Mouse (Mus musculus) lung, embryonic 16.5 days (tissue): ENCODE measurements around the gene Ccdc92b. TPM values are rescaled to one million over a fixed set of nuclear protein-coding genes. Genes with fewer than 3 reads are reported as not detected.

Source experiments
- ATAC-seq: fragments of 200-750 bp; cut with Nextera tagmentation; 2 replicates; pipeline ENCODE4 v1.8.0; 2017; ENCODE audit warnings: low read depth, mild to moderate bottlenecking, moderate library complexity
- H3K27ac ChIP-seq: fragments of 300-500 bp; sonication (generic); 2 replicates; pipeline ENCODE4 v1.5.1; 2014; ENCODE audit warnings: mild to moderate bottlenecking, control low read depth, low read length
- H3K27me3 ChIP-seq: fragments of 300-500 bp; sonication (generic); 2 replicates; pipeline ENCODE4 v1.6.1; 2014; ENCODE audit warnings: low read depth, low read length, mixed read lengths; ENCODE audit not compliant: control insufficient read depth, insufficient read depth
- H3K36me3 ChIP-seq: fragments of 300-500 bp; sonication (generic); 2 replicates; pipeline ENCODE4 v1.6.1; 2014; ENCODE audit warnings: low read length; ENCODE audit not compliant: control insufficient read depth, insufficient read depth
- H3K4me1 ChIP-seq: fragments of 300-500 bp; sonication (generic); replicated peaks from 2 replicates; pipeline ENCODE4 v1.6.1; 2014; ENCODE audit warnings: low read length, mixed read lengths; ENCODE audit not compliant: control insufficient read depth, insufficient read depth
- H3K4me2 ChIP-seq: fragments of 300-500 bp; sonication (generic); 2 replicates; pipeline ENCODE4 v1.6.1; 2014; ENCODE audit warnings: low read depth, low read length, control low read depth
- H3K4me3 ChIP-seq: fragments of 300-500 bp; sonication (generic); 2 replicates; pipeline ENCODE4 v1.5.1; 2014; ENCODE audit warnings: mild to moderate bottlenecking, low read length, control low read depth
- H3K9ac ChIP-seq: fragments of 300-500 bp; sonication (generic); 2 replicates; pipeline ENCODE4 v1.6.1; 2014; ENCODE audit warnings: low read length, control low read depth
- H3K9me3 ChIP-seq: fragments of 300-500 bp; sonication (generic); 2 replicates; pipeline ENCODE4 v1.6.1; 2016; ENCODE audit warnings: low read length; ENCODE audit not compliant: control insufficient read depth
- whole genome bisulfite sequencing: fragments of 180-500 bp; shearing (Covaris S2); extraction: QIAGEN DNeasy Blood & Tissue Kit; methylation state at CpG from one replicate; pipeline ENCODE4 v1.1.7; 2014; 5-methylcytosine and 5-hydroxymethylcytosine counted together
- polyA plus RNA-seq: library from polyadenylated mRNA; unstranded; fragments of >200 nt; fragmentation: Nextera tagmentation; extraction: Ambion mirVana; gene quantifications from 2 replicates; pipeline ENCODE4 v1.2.1, GENCODE M21; 2015

Gene Ccdc92b
- polyA plus RNA-seq, 1 experiment from 2014 or later = 0.33 TPM

GRCm38 (mm10) chr11:74627481-74627880, 8.1 kb downstream of the Ccdc92b start:
- WGBS = 68% methylated on average over 3 of the region's 3 CpGs
- H3K27me3 ChIP-seq = no peaks in the 10 kb centered on the region; the same call in 1 of the 2 replicates
- H3K4me3 ChIP-seq = no peak overlapping the region
- no peak overlapping the region for H3K4me2 ChIP-seq
- no peak overlapping the region for H3K9ac ChIP-seq
- H3K9me3 ChIP-seq = no peaks in the 10 kb centered on the region
- H3K36me3 ChIP-seq = no peaks in the 10 kb centered on the region
- ATAC-seq = no peak
- no peaks in the 10 kb centered on the region for H3K4me1 ChIP-seq
- H3K27ac ChIP-seq = no peak overlapping the region

DNA sequence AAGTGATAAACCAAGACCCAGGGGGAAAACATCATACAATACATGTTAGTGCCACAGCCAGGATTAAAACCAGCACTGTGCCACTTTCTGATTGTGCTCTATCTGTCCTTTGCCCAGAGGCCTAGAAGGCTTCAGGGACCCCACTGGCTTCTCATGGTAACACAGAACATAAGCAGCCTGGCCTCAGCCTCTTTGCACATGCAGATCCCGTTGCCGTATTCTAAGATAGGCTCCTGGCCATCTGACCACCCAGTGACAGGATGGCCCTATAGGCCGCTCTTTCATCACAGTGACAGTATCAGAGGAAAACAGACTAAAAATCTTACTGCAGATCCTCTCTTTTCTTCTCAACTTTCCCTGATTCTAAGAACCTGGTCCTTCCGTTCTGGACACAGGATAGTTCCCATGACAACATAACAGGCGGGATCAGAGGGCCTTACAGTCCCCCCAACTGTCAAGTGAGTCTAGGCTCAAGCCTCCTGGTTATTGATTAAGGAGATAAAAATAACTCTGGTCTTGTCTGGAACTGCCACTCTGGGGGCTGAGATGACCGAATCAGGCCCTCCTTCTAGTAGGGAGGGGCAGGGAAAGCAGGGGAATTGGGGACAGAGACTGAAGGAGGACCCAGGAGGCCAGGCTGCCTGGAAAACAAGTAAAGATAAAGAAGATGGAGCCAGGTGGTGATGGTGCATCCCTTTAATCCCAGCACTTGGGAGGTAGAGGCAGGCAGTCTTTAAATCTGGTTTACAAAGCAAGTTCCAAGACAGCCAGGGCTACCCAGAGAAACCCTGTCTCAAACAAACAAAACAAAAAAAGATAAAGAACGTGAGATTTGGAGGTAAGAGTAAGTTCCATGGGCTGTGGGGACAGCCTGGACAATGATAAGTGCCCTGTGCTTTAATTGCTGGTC, 12.7 kb downstream of the Ccdc92b start:
- H3K4me3 ChIP-seq = no peak overlapping the region
- no peaks in the 10 kb centered on the region for H3K36me3 ChIP-seq
- ATAC-seq = no peak
- no peak overlapping the region for H3K4me2 ChIP-seq
- no peaks in the 10 kb centered on the region for H3K9me3 ChIP-seq
- no peaks in the 10 kb centered on the region; the same call in 1 of the 2 replicates for H3K4me1 ChIP-seq
- no peak overlapping the region for H3K9ac ChIP-seq
- H3K27ac ChIP-seq = no peak overlapping the region
- no peaks in the 10 kb centered on the region; the same call in 1 of the 2 replicates for H3K27me3 ChIP-seq
- 51% methylated on average over 7 of the region's 7 CpGs for WGBS

- Histone ChIP-seq H3K4me1 (peaks cover 16% of the 10 kb centered on the region), H3K36me3 (no peaks in the 10 kb centered on the region), H3K9me3 (no peaks in the 10 kb centered on the region), H3K27ac (no peak overlapping the region), H3K4me2 (no peak overlapping the region), H3K9ac (no peak overlapping the region), H3K27me3 (no peaks in the 10 kb centered on the region; the same call in 1 of the 2 replicates), H3K4me3 (no peak overlapping the region)
- ATAC-seq = no peak
- 62% methylated on average over 5 of the region's 5 CpGs for WGBS
Observed at GRCm38 (mm10) chr11:74634490-74635275, 15.3 kb downstream of the Ccdc92b start.

DNA sequence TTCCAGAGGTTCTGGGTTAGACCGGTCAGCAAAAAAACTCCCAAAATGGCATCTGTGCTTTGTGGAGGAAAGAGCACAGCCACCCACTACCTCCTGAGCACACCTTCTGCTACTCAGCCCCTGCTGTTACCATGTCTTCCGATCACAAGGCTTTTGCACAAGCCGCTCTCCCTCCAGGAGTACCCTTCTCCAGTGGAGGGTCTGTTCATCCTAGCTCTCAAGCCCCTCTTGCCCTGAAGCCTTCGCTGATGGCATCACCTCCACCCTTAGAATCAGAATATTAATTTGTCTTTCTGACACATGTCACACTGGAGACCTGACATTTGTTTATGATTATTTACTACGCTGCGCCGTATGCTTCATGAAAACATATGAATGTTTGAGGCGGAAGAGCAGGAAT, 18.1 kb downstream of the Ccdc92b start:
- H3K4me2 ChIP-seq = peak overlapping the region; percentile 82
- peak overlapping the region; percentile 84 for H3K9ac ChIP-seq
- 14% methylated on average over 8 of the region's 8 CpGs for WGBS
- ATAC-seq = no peak
- H3K27me3 ChIP-seq = no peaks in the 10 kb centered on the region
- peak overlapping the region; percentile 95 for H3K27ac ChIP-seq
- peak overlapping the region; percentile 79 for H3K4me3 ChIP-seq
- peaks cover 21% of the 10 kb centered on the region for H3K4me1 ChIP-seq
- H3K36me3 ChIP-seq = no peaks in the 10 kb centered on the region
- H3K9me3 ChIP-seq = no peaks in the 10 kb centered on the region

GRCm38 (mm10) chr11:74637971-74638790, 18.8 kb downstream of the Ccdc92b start:
- under 1% methylated on average over 76 of the region's 86 CpGs for WGBS
- peak; percentile 97 for ATAC-seq

DNA sequence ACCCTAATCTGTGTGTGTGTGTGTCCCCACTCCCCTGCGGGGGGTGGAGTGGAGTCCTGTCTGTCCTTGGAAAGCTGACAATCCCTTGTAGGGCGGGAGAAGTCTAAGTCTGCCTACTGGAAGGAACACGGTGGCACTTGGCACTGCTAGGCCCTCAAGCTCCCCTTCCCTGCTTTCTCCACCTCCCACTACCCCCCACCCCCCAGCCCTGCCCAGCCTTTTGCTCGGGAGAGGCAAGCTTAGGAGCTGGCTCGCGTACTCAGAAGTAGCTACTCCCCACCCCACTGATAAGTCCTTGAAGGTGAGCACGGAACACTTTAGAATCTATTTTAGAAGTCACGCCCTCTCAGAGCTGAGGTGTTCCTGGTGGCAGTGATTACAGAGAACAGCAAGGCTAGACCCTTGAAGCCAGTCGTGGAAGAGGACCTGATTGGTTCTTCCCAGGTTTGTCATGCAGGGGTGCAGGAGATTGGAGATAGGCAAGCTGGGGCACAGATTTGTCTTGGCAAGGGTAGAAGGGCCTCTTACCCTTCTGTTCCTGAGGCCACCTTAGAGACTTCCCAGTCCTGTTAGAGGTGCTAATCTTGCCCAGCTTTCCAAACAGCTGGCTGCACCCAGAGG, 19.5 kb downstream of the Ccdc92b start:
- Histone ChIP-seq H3K9ac (peak overlapping the region; percentile 84), H3K4me1 (peaks cover 21% of the 10 kb centered on the region), H3K27me3 (no peaks in the 10 kb centered on the region), H3K9me3 (no peaks in the 10 kb centered on the region), H3K36me3 (no peaks in the 10 kb centered on the region), H3K4me2 (peak overlapping the region; percentile 82), H3K4me3 (peak overlapping the region; percentile 79), H3K27ac (peak overlapping the region; percentile 95)
- WGBS = 5% methylated on average over 9 of the region's 9 CpGs
- ATAC-seq = peak; percentile 74

More at GRCm38 (mm10) chr11:74637971-74638790, 18.8 kb downstream of the Ccdc92b start:
- no peaks in the 10 kb centered on the region for H3K9me3 ChIP-seq
- peak overlapping the region; percentile 79 for H3K4me3 ChIP-seq
- peak overlapping the region; percentile 82 for H3K4me2 ChIP-seq
- no peaks in the 10 kb centered on the region for H3K27me3 ChIP-seq
- H3K9ac ChIP-seq = peak overlapping the region; percentile 84
- H3K36me3 ChIP-seq = no peaks in the 10 kb centered on the region
- peaks cover 21% of the 10 kb centered on the region for H3K4me1 ChIP-seq
- peak overlapping the region; percentile 95 for H3K27ac ChIP-seq

DNA sequence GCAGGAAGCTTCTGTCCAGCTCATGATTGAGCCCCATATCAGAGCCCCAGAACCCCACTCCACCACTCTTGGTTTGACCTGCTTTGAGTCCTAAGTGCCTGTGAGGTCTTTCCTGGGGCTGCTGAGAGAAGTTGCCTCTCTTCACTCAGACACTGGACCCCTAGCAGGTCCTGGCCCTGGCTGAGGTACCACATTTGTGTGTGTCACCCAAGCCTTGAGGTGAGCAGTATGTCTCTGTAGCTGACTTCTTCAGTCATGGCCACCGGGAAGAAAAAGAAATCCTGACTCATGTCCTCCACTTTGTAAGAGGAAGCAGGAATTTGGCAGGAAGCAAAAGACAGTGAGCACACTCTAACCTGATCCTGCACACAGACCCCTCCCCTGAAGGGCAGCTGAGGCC, 20.2 kb downstream of the Ccdc92b start:
- Histone ChIP-seq H3K9ac (no peak overlapping the region), H3K4me2 (peak overlapping the region; percentile 82; the same call in 1 of the 2 replicates), H3K27me3 (no peaks in the 10 kb centered on the region), H3K9me3 (no peaks in the 10 kb centered on the region), H3K27ac (peak overlapping the region; percentile 95), H3K4me3 (no peak overlapping the region), H3K36me3 (no peaks in the 10 kb centered on the region), H3K4me1 (peaks cover 21% of the 10 kb centered on the region)
- WGBS = 56% methylated on average over 1 of the region's 1 CpGs
- no peak for ATAC-seq

GRCm38 (mm10) chr11:74647966-74648365, 28.6 kb downstream of the Ccdc92b start:
- Histone ChIP-seq H3K27ac (no peak overlapping the region), H3K9ac (no peak overlapping the region), H3K36me3 (no peaks in the 10 kb centered on the region), H3K4me1 (peaks cover 24% of the 10 kb centered on the region), H3K4me2 (no peak overlapping the region), H3K9me3 (no peaks in the 10 kb centered on the region), H3K4me3 (no peak overlapping the region), H3K27me3 (no peaks in the 10 kb centered on the region)
- ATAC-seq = no peak
- WGBS = 87% methylated on average over 1 of the region's 1 CpGs
